Mouse (Mus musculus): ENCODE measurements around the gene Tns1.

- TF ChIP-seq CTCF (IDR thresholded peaks at IDR 0.05; ENCODE audit: low read depth, low read length), result no peak
- TF ChIP-seq EP300 (IDR thresholded peaks at IDR 0.05; ENCODE audit: insufficient read depth, low read depth, low read length), result no peak
- TF ChIP-seq POLR2A (IDR thresholded peaks at IDR 0.05; ENCODE audit: insufficient read depth, low read length), result no peak
These were observed 157.6 kb downstream of the Tns1 start for GRCm38 (mm10) chr1:73966411-73967238.

Data from ES-Bruce4 (cell line).